Mouse (Mus musculus) lung, adult 2 months (tissue): ENCODE measurements around the gene Hoxd1.

Experiments used
- CTCF ChIP-seq: fragments of 200-500 bp; IDR thresholded peaks from 2 replicates; pipeline ENCODE4 v1.5.1; 2011; ENCODE audit warnings: mild to moderate bottlenecking, low read length, control low read depth; ENCODE audit not compliant: insufficient read depth
- POLR2A ChIP-seq: fragments of 200-500 bp; IDR thresholded peaks from 2 replicates; pipeline ENCODE4 v1.6.1; 2011; ENCODE audit warnings: low read depth, mild to moderate bottlenecking, control low read depth, low read length, borderline replicate concordance; ENCODE audit errors: extremely low read depth

GRCm38 (mm10) chr2:74747661-74748141 is 15.1 kb upstream of the Hoxd1 start:
- no peak for TF ChIP-seq POLR2A
- TF ChIP-seq CTCF, result no peak
